Mouse (Mus musculus) CH12.LX (cell line): ENCODE results near the gene Bms1.

Experiments used
- CTCF ChIP-seq, 2 experiments: IDR thresholded peaks in 1 of 2; conservative IDR thresholded peaks in 1 of 2; 2 replicates each; pipeline ENCODE4 v1.5.1; 2011 to 2012; ENCODE audit warnings: low read depth in 2 of 2, low read length in 2 of 2, improper control_type of control experiment in 1 of 2, inconsistent platforms in 1 of 2, mild to moderate bottlenecking in 1 of 2, moderate library complexity in 1 of 2
- EP300 ChIP-seq: IDR thresholded peaks from 2 replicates; pipeline ENCODE4 v1.6.1; 2011; ENCODE audit warnings: low read length, improper control_type of control experiment
- GABPA ChIP-seq: IDR thresholded peaks from 2 replicates; pipeline ENCODE4 v1.6.1; 2012; ENCODE audit warnings: low read depth, low read length, improper control_type of control experiment, inconsistent platforms; ENCODE audit not compliant: insufficient replicate concordance
- MAFK ChIP-seq: IDR thresholded peaks from 2 replicates; pipeline ENCODE4 v1.6.1; 2011; ENCODE audit warnings: low read length, improper control_type of control experiment; ENCODE audit not compliant: insufficient replicate concordance
- MAX ChIP-seq: IDR thresholded peaks from 2 replicates; pipeline ENCODE4 v1.6.1; 2011; ENCODE audit warnings: low read length, improper control_type of control experiment
- NELFE ChIP-seq: IDR thresholded peaks from 2 replicates; pipeline ENCODE4 v1.6.1; 2011; ENCODE audit warnings: low read depth, low read length, improper control_type of control experiment
- POLR2A ChIP-seq: IDR thresholded peaks from 2 replicates; pipeline ENCODE4 v1.6.1; 2011; ENCODE audit warnings: low read depth, mild to moderate bottlenecking, improper control_type of control experiment, low read length
- RAD21 ChIP-seq: IDR thresholded peaks from 2 replicates; pipeline ENCODE4 v1.6.1; 2011; ENCODE audit warnings: low read depth, mild to moderate bottlenecking, low read length, improper control_type of control experiment, moderate library complexity
- SIN3A ChIP-seq: IDR thresholded peaks from 2 replicates; pipeline ENCODE4 v1.6.1; 2012; ENCODE audit warnings: low read length, improper control_type of control experiment, inconsistent platforms
- TCF12 ChIP-seq: IDR thresholded peaks from 2 replicates; pipeline ENCODE4 v1.6.1; 2014; ENCODE audit warnings: low read depth, mild to moderate bottlenecking, inconsistent platforms, low read length, improper control_type of control experiment
- UBTF ChIP-seq: IDR thresholded peaks from 2 replicates; pipeline ENCODE4 v1.6.1; 2012; ENCODE audit warnings: low read depth, mild to moderate bottlenecking, inconsistent platforms, low read length, improper control_type of control experiment, moderate library complexity
- ZNF384 ChIP-seq: IDR thresholded peaks from 2 replicates; pipeline ENCODE4 v1.6.1; 2012; ENCODE audit warnings: low read depth, low read length, improper control_type of control experiment, inconsistent platforms

GRCm38 (mm10) chr6:118385962-118386361, 33.3 kb downstream of the Bms1 start:
- no peak for TF ChIP-seq CTCF (conservative IDR thresholded peaks at IDR 0.05 in 1 of 2, IDR thresholded peaks at IDR 0.05 in 1 of 2; ENCODE audit: low read depth in 2 of 2, low read length in 2 of 2)
- TF ChIP-seq RAD21, result no peak
- TF ChIP-seq EP300, result no peak
- no peak for TF ChIP-seq TCF12
- no peak for TF ChIP-seq POLR2A
- no peak for TF ChIP-seq MAFK
- no peak for TF ChIP-seq UBTF
- TF ChIP-seq ZNF384, result no peak
- no peak for TF ChIP-seq NELFE
- TF ChIP-seq MAX, result no peak
- no peak for TF ChIP-seq GABPA
- no peak for TF ChIP-seq SIN3A
